Mouse (Mus musculus) left cerebral cortex, postnatal 25 days (tissue): ENCODE data around the gene Rap1b. TPM values are rescaled to one million over a fixed set of nuclear protein-coding genes. Genes with fewer than 3 reads are reported as not detected.
A peak's percentile ranks its signal among the peaks of the same experiment; 100 is the strongest.

Experiments used
- DNase-seq, 2 experiments: peaks; one replicate each; pipeline ENCODE4 v3.0.0; 2022; ENCODE audit warnings: low spot score in 2 of 2, mixed read lengths in 1 of 2
- intact Hi-C: fragments of 180-260 bp; cut with DNase I; formaldehyde crosslinking; loops from one replicate; pipeline ENCODE4 v1.15.1; 2025
- total RNA-seq, 2 experiments: library from RNA; stranded (reverse); gene quantifications; 2 replicates each; pipeline ENCODE4 v1.2.3; 2021

Gene Rap1b
- total RNA-seq, 2 experiments from 2014 or later: 64.0 to 69.5 TPM

- intact Hi-C loops: no loop called here
- no peak for DNase-seq
Measured at GRCm38 (mm10) chr10:117860958-117861357, 15.1 kb upstream of the Rap1b start.

- intact Hi-C loops: no loop called here
Measured at GRCm38 (mm10) chr10:117860361-117860760, 14.5 kb upstream of the Rap1b start.

GRCm38 (mm10) chr10:117859800-117860199 is 14.0 kb upstream of the Rap1b start:
- intact Hi-C loops: no loop called here
- DNase-seq: no peak

More at GRCm38 (mm10) chr10:117860361-117860760, 14.5 kb upstream of the Rap1b start:
- DNase-seq: no peak

- intact Hi-C loops: no loop called here
- DNase-seq: no peak
Measured at GRCm38 (mm10) chr10:117858241-117858640, 12.4 kb upstream of the Rap1b start.

- intact Hi-C loops: no loop called here
- DNase-seq: no peak
Measured at GRCm38 (mm10) chr10:117856001-117856720, 10.3 kb upstream of the Rap1b start.

GRCm38 (mm10) chr10:117852648-117853192 is 6.9 kb upstream of the Rap1b start:
- no peak for DNase-seq
- intact Hi-C loops: no loop called here

GRCm38 (mm10) chr10:117848981-117849380 is 3.1 kb upstream of the Rap1b start:
- no peak for DNase-seq
- intact Hi-C loops: loop anchor here (5.0 kb wide), 1 partner anchor 138 kb away; no protein-coding TSS in a partner anchor

- intact Hi-C loops: loop anchor here (5.0 kb wide), 1 partner anchor 141 kb away; no protein-coding TSS in a partner anchor
- DNase-seq: no peak
Measured at GRCm38 (mm10) chr10:117846796-117847195, 961 bp upstream of the Rap1b start.

GRCm38 (mm10) chr10:117846260-117846632 is 411 bp upstream of the Rap1b start:
- intact Hi-C loops: loop anchor here (5.0 kb wide), 1 partner anchor 141 kb away; no protein-coding TSS in a partner anchor
- no peak for DNase-seq

- peak; percentile 55 to 58 for DNase-seq
- intact Hi-C loops: loop anchor here (1.0 to 5.0 kb wide), 4 partner anchors 52 to 258 kb away; partner anchors contain the start of gene Nup107
Measured at GRCm38 (mm10) chr10:117844782-117845596, 846 bp downstream of the Rap1b start.

GRCm38 (mm10) chr10:117844279-117844678 is 1.6 kb downstream of the Rap1b start:
- DNase-seq: no peak
- intact Hi-C loops: loop anchor here (2.0 kb wide), 2 partner anchors 51 to 259 kb away; partner anchors contain the start of gene Nup107

- intact Hi-C loops: loop anchor here (2.0 kb wide), 2 partner anchors 51 to 259 kb away; partner anchors contain the start of gene Nup107
- DNase-seq: no peak
Measured at GRCm38 (mm10) chr10:117843690-117844089, 2.1 kb downstream of the Rap1b start.

- intact Hi-C loops: no loop called here
- DNase-seq: no peak
Measured at GRCm38 (mm10) chr10:117841765-117842164, 4.1 kb downstream of the Rap1b start.

GRCm38 (mm10) chr10:117840431-117840995 is 5.3 kb downstream of the Rap1b start:
- intact Hi-C loops: no loop called here
- DNase-seq: no peak

- no peak for DNase-seq
- intact Hi-C loops: no loop called here
Measured at GRCm38 (mm10) chr10:117839737-117840136, 6.1 kb downstream of the Rap1b start.

- no peak for DNase-seq
- intact Hi-C loops: no loop called here
Measured at GRCm38 (mm10) chr10:117838924-117839323, 6.9 kb downstream of the Rap1b start.

GRCm38 (mm10) chr10:117836354-117836753 is 9.5 kb downstream of the Rap1b start:
- DNase-seq: no peak
- intact Hi-C loops: no loop called here

- intact Hi-C loops: no loop called here
- DNase-seq: peak in 1 of 2 experiments; percentile 15
Measured at GRCm38 (mm10) chr10:117835453-117835852, 10.4 kb downstream of the Rap1b start.

GRCm38 (mm10) chr10:117830797-117831196 is 15.0 kb downstream of the Rap1b start:
- intact Hi-C loops: no loop called here
- no peak for DNase-seq
